Mouse (Mus musculus) stomach, postnatal 0 days (tissue): Measurements from ENCODE around the gene Sema3a.

ENCODE experiments used
- CTCF ChIP-seq: IDR thresholded peaks from 2 replicates; pipeline ENCODE4 v1.5.1; 2016; ENCODE audit warnings: antibody characterized with exemption, low read depth, mild to moderate bottlenecking, moderate library complexity
- EP300 ChIP-seq: optimal IDR thresholded peaks from 2 replicates; pipeline ENCODE3; 2016; ENCODE audit warnings: antibody characterized with exemption

DNA sequence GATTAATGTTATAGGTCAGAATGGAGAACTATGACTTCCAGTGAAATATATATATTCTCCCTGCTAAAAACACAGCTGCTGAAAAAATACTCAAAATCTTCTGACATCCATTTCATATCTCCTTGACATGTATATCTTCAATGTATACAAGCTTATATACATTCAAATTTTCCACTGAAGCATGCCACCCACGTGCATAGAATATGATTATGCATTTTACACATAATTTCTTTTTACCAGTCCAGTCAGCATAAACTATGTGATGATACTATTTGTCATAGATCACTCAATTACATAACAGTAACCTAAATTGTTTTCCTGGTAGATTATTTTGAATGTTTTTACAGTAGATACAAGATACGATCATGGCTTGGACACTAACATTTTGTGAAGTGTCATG is 306.6 kb downstream of the Sema3a start:
- TF ChIP-seq CTCF (no peak), EP300 (no peak)
